Mouse (Mus musculus): ENCODE measurements around the gene Loxl3. TPM values are rescaled to one million over a fixed set of nuclear protein-coding genes. Genes with fewer than 3 reads are reported as not detected.

Loxl3 gene
- 0.84 and 3.6 TPM in 2 replicates for total RNA-seq (2015; ENCODE audit: low replicate concordance)
- total RNA-seq (2017; ENCODE audit: low replicate concordance): 0.38 and 3.2 TPM in 2 replicates

DNA sequence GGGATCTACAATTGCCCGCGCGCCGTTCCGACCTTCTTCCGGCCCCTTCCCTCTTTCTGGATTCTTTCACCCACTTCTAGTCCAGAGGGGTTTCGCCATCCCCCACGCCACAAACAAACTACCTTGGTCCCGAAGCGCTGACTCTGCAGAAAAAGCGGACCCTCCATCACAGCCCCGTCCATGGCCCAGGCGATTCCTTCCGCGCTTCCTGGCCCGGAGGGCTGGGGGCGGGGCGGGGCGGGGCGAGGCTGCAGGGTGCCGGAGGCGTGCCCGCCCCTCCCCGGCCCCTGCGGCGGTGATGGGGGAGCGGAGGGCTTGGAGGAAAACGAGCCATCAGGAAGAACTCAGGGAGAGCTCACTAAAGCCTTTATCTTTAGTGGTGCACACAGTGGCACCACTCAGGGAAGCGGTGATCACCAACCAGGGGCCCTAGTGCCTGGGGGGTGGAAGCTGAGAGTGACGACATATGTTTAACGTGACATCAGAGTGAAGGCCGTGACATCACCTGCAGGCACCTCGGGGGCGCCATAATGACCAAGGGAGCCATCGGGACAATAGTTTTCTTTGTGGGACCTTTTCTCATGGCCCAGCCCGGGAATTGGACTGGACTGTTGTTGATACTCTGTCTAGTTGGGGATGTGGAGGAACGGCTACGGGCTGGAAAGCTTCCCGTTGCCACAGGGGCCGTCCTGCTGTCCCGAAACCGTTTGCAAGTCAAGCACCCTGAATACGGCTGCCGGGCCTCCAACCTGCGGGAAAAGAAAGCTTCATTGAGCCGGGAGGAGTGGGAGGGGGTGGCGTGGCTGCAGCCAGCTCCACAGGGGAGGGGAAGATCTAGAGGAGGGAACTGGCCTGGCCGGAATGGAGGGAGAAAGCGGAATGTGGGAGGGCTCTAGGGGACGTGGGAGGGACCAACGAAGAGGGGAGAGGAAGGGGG lies at the start of gene Loxl3, which contains the start of gene Dok1:
Gene Loxl3, plus strand, starts transcription at position 925 of the 937 bp plus-strand sequence.
Gene Dok1, minus strand, starts transcription at position 223 of the 937 bp plus-strand sequence.
- peak; percentile 78 for ATAC-seq (replicated peaks; ENCODE audit: low FRiP score, poor library complexity, severe bottlenecking)

DNA sequence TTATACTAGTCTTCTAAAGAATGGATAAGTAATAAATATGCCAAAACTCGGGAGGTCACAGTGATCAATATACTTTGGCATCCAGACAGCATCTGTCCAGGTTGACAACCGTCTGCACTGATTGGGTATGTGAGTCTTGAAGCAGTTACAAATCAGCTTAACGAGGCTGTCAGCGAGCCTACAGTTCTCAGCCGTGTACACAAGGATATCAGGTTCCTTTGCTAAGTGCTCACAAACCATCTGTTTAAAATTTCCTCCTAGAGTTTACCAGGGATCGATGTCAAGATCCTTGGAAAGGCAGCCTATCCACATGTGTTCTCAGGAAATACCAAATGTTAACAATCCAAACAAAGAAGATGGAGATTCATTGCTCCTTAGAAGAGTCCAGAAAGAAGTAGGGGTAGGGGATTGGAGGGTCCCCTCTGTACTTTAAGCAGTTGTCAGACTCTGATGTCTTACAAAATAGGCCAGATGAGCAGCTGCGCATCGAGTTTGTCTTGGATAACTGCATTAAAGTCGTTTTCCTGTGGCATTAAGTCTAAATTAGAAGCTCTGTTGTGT lies 46.5 kb upstream of the Loxl3 start:
- no peak for ATAC-seq (replicated peaks; ENCODE audit: low FRiP score, poor library complexity, severe bottlenecking)

DNA sequence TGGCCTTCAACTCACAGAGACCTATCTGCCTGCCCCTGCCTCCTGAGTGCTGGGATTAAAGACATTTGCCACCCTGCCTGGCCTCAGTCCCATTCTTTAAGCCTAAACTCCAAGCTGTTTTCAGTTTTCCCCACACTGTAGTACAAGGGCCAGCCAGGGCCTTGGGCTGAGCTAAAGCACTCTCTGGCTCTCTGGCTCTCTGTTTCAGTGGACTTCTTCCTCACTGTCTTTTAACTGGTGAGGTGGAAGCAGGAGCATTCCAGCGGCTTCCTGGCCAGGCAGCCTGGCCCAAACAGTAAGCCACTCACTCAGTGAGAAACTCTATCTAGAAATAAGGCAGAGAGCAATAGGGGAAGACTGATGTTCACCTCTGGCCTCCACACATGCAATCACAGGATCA lies 40.3 kb upstream of the Loxl3 start:
- no peak for ATAC-seq (replicated peaks; ENCODE audit: low FRiP score, poor library complexity, severe bottlenecking)

DNA sequence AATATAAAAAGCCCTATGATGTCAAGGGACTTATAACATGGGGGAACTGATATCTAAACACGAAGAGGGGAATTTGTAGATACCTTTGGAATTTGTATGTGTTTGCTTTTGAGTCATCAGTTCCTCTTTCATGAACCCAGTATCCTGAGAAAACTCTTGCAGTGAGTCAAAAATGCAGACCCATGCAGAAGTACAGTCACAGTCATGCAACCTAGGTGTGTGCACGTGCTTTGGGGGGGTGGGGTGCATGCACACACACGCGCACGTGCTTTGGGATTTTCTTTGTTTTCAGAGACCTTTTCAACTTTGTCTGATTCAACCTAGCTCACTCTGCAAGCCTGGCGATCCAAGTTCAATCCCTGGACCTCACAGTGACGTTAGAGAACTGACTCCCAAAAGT lies 39.6 kb upstream of the Loxl3 start:
- no peak for ATAC-seq (replicated peaks; ENCODE audit: low FRiP score, poor library complexity, severe bottlenecking)

DNA sequence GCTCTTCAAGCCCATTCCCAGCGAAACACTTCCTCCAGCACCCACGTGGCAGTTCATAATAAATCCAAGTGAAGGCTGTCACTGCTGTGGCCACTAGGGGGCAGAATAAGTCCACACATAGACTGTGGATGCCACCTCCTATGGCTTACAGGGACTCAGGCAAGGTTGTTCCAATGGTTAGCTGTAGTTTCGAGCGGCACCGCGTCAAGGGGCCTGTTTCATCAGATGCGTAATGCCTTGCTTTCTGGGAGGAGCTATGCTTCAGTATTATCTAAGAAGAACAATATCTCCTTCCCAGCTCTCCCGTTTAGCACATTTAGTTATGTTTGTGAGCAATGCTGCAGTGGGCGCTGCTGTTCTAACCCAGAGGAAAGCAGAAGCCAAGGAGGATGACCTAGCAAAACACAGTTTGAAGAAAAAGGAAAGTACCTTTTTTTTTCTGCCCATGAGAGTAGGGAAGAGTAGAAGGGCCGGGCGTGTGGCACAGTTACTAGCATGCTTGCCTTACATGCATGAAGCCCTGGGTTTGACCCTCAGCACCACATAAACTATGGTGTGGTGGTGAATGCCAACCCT lies 37.1 kb upstream of the Loxl3 start:
- ATAC-seq (replicated peaks; ENCODE audit: low FRiP score, poor library complexity, severe bottlenecking): peak; percentile 90

DNA sequence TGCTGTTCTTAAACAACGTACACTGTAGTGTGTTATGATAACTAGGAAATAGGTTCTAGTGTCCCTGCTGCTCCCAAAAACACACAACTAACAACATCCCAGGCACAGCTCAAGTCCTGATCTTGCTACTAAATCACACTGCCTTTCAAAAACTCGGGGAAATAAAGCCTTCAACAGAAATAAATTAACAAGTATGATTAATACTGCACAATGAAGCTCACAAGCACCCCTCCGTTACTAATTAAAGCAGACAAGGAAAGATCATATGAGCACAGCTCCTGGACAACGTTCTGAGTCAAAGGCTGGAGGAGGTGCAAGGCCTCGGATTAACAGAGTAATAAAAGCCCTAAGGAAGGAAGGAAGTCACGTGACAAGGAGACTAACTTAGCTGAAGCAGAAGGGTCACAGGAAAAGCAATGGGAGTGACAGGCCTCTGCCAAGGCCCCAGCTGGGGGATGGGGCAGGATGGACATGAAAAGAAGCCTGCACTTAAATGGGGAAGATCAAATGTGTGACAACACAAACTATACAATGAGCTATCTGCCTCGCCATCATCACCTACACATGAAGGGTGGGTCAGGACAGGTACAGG lies 36.4 kb upstream of the Loxl3 start:
- ATAC-seq (replicated peaks; ENCODE audit: low FRiP score, poor library complexity, severe bottlenecking): peak; percentile 32

DNA sequence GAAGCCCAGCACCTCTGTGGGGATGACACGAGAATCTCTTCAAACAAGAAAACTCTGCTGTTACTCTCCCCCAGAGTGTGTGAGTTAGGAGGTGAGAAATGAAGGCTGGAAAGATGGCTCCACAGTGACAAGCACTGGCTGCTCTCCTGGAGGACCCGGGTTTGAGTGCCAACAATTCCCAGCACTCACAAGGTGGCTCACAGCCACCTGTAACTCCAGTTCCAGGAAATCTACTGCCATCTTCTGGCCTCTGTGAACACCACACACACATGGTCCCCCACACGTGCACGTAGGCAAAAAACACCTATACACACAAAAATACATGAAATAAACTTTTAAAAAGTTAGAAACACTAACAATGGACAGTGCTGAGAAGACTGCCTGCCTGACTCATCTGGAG lies 35.6 kb upstream of the Loxl3 start:
- peak; percentile 44 for ATAC-seq (replicated peaks; ENCODE audit: low FRiP score, poor library complexity, severe bottlenecking)

DNA sequence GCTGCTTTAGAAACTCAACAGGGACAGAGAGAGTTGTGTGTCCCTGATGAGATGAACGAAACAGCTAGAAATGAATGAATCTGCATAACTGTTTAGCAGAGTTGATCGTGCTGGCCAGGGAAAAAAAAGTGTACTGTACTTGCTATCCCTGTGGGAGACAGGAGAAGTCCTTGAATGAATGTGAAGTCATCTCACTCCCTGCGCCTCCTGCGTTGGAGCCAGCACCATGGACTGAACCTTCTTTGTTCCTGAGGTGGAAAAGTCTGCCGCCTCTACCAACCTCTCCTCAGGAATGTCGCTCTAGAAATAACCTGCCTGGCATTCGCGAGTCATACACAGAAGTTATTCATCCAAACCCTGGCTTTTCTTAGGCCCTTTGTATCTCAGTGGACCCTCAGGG lies 34.0 kb upstream of the Loxl3 start:
- no peak for ATAC-seq (replicated peaks; ENCODE audit: low FRiP score, poor library complexity, severe bottlenecking)

DNA sequence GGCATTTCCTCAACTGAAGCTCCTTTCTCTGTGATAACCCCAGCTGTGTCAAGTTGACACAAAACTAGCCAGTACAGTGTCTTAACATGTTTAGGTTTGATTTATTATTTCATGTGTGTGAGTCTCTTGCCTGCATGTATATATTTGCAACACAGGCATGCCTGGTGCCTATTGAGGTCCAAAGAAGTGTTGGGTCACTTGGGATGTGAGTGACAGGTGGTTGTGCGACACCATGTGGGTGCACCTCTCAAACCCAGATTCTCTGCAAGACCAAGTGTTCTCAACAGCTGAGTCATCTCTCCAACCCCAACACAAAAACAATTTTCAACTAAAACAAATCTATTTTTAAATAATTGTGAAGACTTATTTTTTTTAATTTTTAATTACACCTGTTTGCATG lies 30.9 kb upstream of the Loxl3 start:
- no peak for ATAC-seq (replicated peaks; ENCODE audit: low FRiP score, poor library complexity, severe bottlenecking)

DNA sequence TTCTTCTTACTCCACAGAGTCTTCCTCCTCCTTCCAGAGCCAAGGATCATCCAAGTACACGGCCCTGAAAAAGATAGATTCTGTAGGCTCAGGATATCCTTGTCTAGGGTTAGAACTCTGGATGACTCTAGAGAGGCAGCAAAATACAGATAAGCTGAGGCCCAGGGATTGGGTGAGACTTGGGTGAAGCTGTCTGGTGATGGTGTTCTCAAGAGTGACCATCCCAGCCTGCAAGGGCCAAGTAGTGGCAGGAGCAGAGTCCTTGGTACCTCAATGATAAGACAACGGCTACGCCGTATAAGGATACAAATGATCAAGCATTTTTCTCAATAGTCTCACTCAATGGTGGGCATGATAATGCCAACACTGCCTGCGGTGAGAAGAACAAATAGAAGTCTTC lies 30.1 kb upstream of the Loxl3 start:
- ATAC-seq (replicated peaks; ENCODE audit: low FRiP score, poor library complexity, severe bottlenecking): peak; percentile 72

DNA sequence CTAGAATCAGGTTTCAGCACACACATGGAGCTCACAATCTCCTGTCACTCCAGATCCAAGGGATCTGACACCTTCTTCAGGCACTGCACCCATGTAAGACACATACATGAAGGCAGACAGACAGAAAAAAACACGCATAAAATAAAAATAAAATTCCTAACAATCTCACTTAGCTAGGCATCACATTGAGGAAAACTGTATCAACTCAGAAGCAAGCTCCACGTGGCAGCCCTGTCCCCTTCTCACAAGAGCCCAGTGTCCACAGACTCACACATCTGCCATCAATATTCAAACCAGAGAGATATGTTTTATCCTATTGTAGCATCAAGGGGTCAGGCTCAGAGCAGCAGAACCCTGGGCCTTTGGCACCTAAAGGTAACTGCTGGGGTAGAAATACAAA lies 29.7 kb upstream of the Loxl3 start:
- no peak; the same call in 1 of the 2 replicates for ATAC-seq (replicated peaks; ENCODE audit: low FRiP score, poor library complexity, severe bottlenecking)

DNA sequence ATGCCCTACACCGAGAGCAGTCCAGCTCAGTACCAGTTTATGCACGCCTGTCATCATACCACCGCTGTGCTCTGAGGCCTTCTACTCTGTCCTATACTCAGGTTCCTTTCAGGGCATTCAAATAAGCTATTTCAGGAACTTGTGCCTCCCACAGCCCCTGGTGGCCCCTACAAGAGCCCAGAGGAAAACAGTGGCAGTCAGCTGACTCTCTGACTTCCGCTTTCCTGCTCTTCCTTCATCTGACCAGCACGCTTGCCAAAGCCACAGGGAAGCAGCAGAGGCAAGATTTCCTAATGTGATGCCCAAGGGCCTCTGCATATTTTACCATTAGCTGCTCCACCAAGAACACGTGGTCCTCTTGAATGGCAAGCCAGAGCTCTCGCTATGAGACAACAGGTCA lies 29.1 kb upstream of the Loxl3 start:
- ATAC-seq (replicated peaks; ENCODE audit: low FRiP score, poor library complexity, severe bottlenecking): no peak

DNA sequence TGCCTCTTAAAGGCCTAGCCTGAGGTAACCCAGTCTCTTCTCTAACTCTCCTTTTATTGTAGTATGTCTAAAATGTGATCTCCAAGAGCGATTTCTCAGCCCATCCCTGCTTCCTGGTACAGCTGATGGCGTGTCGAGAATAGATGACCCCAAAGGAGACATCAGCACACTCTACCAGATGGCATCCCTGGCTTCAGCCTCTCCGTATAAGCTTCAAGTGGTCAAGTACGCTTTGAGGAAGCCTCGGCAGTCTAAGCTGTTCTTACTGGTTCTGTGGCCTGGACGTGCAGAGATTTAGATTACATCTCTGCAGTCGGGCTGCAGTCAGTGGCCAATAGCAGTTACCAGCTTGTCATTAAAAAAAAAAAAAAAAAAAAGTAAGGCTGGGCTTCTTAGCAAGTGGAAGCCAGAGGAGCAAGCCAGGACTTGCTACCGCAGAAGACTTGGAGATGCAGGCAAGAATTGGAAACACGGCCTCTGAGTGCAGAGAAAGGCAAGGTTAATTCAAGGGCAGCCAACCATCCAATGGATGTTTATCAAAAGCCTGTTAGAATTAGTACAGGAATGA lies 28.4 kb upstream of the Loxl3 start:
- ATAC-seq (replicated peaks; ENCODE audit: low FRiP score, poor library complexity, severe bottlenecking): no peak

DNA sequence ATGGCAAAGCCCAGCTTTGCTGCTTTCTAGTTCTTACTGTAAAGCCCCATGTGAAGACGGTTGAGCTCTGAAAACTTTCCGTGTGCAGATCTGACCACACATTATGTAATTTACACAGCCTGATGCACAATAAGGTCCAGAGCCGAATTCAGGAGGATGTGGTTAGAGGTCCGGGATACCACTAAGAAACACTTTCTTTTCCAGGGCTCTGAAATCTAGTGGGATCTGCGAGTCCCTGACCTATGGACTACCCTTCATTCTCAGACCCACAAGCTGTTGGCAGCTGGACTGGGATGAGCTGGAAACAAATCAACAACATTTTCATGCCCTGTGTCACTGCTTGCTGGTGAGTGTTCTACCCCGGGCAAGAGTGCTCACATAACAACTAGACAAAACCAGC lies 27.9 kb upstream of the Loxl3 start:
- no peak for ATAC-seq (replicated peaks; ENCODE audit: low FRiP score, poor library complexity, severe bottlenecking)

DNA sequence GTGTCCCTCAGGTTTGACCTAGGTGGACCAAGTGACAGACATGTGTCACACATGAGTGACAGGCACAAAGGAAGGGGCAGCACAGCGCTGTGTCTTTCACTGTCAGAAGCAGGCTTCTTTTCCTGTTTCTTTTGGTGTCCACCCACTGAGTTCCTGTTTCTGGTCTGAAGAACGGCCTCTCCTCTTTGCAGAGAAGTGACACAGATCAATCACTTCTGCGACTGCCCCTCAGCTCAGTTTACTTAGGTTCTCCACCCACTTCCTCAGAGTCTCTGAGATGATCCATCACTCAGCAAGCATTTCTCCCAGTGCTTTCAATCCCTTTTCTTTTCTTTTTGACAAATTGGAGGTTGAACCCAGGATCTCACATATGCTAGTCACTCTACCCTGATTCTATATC lies 25.3 kb upstream of the Loxl3 start:
- no peak for ATAC-seq (replicated peaks; ENCODE audit: low FRiP score, poor library complexity, severe bottlenecking)

DNA sequence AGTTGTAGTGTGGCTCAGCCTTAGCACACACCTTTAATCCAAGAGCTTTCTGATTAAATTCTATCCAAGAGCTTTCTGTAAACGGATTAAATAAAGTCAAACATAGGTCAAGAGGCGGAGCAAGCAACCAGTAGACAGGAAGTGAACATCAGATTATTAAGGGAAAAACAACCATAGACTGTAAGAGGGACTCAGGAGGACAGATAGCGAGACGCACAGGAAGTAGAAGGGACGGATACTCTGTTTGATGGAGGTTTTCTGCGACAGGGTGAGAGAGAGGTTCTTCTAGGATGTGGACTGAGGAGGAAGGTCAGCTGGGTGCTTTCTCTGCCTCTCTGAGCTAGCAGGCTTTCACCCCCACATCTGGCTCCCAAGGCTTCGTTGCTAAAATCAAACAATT lies 24.0 kb upstream of the Loxl3 start:
- ATAC-seq (replicated peaks; ENCODE audit: low FRiP score, poor library complexity, severe bottlenecking): peak; percentile 31; the same call in 1 of the 2 replicates

DNA sequence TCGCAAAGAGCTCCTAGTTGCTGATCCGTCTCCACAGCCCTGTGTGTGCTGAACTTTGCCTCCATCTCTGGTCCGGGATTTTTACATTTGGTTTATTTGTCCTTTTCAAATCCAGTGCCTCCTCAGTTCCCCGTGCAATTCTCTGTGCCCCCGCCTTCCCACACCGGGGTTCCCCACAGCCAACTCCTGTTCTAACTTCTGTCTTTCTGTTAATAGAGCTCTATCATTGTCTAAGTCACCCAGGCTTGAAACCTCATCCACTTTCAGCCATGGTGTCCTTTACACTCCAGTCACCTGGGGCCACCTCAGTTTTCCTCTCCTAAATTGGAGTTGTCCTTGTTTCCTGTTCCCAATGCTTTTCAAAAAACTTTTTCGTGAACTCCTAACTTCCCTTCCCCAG lies 22.7 kb upstream of the Loxl3 start:
- no peak for ATAC-seq (replicated peaks; ENCODE audit: low FRiP score, poor library complexity, severe bottlenecking)

DNA sequence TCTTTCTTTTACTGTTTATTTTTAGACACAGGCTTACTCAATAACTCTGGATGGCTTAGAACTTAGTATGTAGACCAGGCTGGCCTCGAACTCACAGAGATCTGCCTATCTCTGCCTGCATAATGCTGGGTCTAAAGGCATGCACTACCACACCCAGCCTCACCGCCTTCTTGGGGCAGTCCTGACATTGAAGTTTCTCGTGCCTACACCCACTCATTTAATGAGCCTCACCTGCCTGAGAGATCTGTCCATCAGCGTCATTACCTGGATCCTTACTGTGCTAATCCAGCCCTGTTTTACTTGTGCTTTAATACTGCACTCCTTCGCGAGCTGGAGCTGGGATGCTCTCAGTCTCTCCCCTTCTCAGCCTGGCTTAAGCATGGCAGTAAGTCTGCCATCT lies 22.2 kb upstream of the Loxl3 start:
- ATAC-seq (replicated peaks; ENCODE audit: low FRiP score, poor library complexity, severe bottlenecking): no peak

DNA sequence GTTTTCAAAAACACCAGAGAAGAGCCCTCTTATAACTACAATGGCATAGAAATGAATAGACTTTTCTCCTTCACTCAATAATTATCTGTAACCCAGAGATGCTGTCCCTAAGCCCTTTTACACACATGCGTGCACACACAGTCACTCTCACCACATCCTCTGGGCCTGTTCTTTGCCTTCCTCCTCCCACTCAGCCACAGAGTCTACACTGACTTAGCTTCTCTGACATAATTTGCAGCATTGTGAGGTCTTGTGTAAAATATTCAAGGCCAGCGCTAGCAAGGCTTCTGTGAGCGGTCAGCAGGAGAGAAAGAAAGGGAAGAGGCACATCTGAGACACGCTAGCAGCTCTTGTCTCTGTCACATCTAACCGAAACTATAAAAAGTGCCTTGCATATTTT lies 20.5 kb upstream of the Loxl3 start:
- ATAC-seq (replicated peaks; ENCODE audit: low FRiP score, poor library complexity, severe bottlenecking): no peak
